Mouse (Mus musculus) heart, adult 10 weeks (tissue): ENCODE measurements around the gene Rnf180. TPM values are rescaled to one million over a fixed set of nuclear protein-coding genes. Genes with fewer than 3 reads are reported as not detected.

Experiments used
- polyA plus RNA-seq: library from polyadenylated mRNA; stranded (reverse); fragments of 350-450 nt; fragmentation: Illumina TruSeq; extraction: RNeasy Lipid Tissue Mini Kit (QIAGEN cat#74804); gene quantifications from one replicate; pipeline ENCODE4 v1.2.3, GENCODE M21; 2014; ENCODE audit warnings: low read depth, low replicate concordance

Gene Rnf180
- polyA plus RNA-seq: 0.39 TPM

GRCm38 (mm10) chr13:105294715-105295114, at the start of gene Rnf180:
Gene Rnf180, minus strand, starts transcription at chr13:105294815.

GRCm38 (mm10) chr13:105081862-105082261, 212.8 kb downstream of the Rnf180 start, which contains the start of gene 4933425L06Rik:
Gene 4933425L06Rik, plus strand, starts transcription at chr13:105082122.

Other genes with a start within 250 kb of the Rnf180 start
- 3.4 TPM for gene Rgs7bp, start 239.9 kb downstream of the Rnf180 start, polyA plus RNA-seq
- not detected for gene 4933425L06Rik, start 212.7 kb downstream of the Rnf180 start, polyA plus RNA-seq
- gene Htr1a, start 148.8 kb upstream of the Rnf180 start, polyA plus RNA-seq: not detected